Mouse (Mus musculus): Measurements from ENCODE around the gene Slc35f6. TPM values are rescaled to one million over a fixed set of nuclear protein-coding genes. Genes with fewer than 3 reads are reported as not detected.
"Not testable (repeated sequence)": the region's sequence is repeated elsewhere in the genome, so short reads cannot be mapped to it uniquely, and the experiment has no call there.

Gene Slc35f6
- total RNA-seq, 2 experiments from 2014 or later = 34.2 to 35.3 TPM

DNA sequence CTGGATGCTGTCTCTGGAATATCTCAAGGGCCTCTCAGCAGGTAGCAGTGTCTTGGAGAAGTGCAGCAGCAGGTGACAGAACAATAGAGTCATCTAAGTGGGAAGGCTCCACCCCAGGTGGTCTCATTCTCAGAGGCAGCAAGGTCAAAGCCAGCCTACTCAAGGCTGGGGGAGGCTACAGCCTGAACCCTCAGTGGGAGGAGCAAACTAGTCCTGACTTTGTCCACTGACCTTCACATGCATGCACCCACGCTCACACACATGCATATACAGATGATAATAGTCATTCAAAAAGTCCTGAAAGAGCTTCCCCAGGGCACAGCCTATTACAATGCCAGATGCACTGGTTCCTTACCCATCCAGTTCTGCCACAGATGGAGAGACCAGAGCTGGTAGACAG lies 12.5 kb downstream of the Slc35f6 start:
- no peak for DNase-seq

DNA sequence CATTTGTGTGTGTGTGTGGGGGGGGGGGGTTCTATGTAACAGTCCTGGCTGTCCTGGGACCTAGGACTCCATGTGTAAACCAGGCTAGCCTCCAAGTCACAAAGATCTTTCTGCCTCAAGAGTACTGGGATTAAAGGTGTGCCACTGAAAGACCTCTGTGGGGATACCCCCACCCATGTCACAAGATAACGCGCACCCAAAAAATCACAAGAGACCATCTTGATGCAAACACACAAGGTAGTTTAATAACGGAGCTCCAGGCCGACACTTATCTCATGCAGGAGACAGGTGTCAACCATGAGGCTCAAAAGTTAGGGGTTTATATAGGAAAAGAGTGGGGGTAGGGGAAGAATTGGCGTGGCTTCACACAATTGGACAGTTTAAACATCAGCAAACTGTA lies 13.1 kb downstream of the Slc35f6 start:
- no peak for DNase-seq

DNA sequence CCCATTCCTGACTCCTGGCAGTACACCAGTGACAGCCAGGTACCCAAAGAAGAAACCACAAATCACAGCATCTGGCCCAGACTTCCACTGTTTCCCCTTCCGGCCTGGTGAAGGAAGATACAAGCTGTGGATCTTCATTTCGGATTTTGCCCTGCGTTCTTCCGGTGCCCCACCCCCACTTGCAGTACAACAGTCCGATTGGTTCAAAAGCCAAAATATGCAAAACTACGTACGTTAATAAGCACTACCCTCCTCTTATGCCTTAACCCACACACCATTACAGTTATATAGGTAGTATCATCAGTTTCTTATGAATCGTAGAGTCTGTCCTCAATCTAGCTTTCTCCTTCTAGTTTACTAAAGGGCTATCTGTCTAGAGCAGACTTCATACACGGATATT lies 17.6 kb downstream of the Slc35f6 start:
- no peak for DNase-seq

DNA sequence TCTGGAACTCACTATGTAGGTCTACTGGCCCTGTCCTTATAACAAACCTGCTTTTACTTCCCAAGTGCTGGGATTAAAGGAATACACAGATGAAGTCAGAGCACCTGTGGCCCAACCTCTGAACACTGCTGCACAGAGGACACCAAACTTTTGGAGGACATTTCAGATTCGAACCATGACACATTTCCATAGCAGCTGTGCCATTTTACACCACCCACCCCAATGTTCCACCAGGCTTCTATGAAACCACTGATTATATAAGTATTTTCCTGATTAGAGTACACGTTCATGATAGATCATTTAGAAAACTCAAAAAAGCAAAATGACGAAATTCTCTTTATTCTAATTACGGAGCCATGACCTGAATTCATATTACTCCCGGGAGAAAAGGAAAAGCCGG lies 18.2 kb downstream of the Slc35f6 start:
- peak in 1 of 2 experiments; percentile 58 for DNase-seq

DNA sequence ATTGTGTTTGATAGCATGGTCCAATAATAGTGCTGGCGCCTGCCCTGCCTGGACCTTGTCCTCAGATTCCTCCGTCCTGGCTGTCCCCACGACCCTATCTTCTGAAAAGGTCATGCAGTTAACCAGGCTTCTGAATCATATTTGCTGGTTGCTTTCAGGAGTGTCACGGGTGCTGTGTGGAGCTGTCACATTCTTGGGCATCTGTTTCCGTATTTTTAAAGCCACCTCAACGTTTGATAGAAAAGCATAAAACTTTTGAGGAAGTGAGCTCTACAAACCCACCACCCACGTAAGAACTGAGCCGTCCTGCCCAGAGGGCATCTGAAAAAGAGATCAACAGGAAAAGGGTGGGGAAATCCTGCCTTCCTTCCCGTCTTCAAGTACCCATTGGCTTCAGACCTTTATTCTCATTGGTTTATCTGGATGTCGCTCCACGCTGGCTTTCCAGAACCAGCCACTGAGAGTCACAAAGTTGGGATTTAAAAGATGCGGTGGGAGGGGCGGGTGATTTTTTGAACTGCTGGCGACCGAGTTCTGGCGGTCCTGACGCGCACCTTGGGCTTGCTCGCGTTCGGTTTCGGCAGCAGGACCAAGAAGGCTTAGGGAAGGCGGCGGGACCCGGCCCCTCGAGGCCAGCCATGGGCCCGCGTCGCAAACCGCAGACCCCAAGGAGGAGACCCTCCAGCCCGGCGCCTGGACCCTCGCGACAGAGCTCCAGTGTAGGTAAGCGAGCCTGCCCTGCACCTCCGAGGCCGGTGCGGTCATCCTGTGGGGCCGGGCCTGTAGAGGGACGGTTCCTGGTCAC lies 18.9 kb downstream of the Slc35f6 start, which contains the start of gene Cenpa:
Cenpa (plus strand) TSS at position 387 of the 805 bp plus-strand sequence.
- DNase-seq = peak; percentile 83 to 84

DNA sequence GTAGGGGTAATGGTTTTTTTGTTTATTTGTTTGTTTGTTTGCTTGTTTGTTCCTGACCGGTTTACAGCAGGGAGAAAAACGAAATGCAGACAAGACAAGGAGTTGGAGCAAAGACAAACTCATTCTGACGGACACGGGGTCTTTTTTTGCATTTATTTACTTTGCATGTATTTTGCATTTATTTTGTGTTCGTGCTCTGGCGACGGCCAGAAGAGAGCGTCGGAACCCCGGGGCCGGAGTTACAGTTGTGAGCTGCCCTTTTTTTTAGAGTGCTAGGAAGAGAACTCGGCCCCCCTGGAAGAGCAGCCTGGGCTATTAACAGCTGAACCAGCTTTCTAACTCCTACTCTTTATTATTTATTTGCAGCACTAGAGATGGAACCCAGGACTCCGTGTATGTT lies 19.5 kb downstream of the Slc35f6 start:
- DNase-seq = no peak

DNA sequence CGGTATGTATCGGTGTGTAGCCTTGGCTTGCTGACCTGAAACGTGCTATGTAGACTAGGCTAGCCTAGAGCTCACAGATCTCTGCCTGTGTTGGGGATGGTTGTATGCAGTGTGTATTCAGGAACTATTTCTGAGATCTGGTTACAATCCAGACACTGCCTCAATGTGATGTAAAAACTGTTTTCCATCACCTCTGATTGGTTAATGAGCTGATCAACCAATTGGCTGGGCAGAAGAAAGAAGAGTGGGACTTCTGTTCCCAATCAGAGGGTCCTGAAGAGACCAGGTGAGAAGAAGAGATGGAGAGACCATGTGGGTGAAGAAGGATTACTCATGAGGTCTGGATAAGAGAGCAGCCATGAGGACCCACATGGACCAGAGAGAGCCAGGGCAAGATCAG lies 20.0 kb downstream of the Slc35f6 start:
- no peak for DNase-seq

DNA sequence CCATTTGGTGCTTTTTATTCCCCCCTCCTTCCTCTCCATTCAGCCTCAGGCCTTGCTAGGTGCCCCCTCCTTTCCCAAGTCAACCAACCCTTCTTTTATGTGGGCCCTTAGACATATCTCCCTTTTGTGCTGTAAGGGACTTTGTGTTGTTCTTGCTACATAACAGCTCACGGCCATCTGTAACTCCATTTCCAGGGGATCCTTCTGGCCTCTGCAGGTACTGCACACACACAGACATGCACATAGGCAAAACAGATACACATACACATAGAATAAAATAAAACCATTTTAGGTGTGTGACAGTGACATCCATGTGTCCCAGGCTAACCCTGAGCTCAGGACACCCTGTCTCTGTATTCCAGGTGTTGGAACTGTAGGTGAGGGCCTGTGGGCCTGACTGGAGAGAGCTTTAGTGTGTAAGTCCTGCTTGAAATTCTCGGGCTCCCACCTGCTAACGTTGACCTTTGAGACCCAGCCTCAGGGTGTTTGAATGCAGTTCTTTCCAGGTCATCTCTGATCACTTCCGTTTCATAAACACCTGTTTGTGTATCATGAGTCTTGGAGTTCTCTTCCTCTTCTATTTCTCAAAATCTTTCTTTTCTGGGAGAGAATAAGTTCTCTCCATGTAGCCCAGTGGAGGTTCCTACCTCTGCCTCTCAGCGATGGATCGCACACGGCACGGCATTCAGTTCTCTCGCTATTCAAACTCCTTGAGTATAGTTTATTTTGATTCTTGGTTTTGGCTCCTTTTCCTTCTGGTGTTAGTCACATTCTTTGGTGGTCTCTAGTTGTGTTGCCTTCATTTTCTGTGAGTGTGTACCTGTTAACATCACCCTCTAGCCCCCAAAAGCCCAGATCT lies 21.1 kb downstream of the Slc35f6 start:
- DNase-seq = no peak

DNA sequence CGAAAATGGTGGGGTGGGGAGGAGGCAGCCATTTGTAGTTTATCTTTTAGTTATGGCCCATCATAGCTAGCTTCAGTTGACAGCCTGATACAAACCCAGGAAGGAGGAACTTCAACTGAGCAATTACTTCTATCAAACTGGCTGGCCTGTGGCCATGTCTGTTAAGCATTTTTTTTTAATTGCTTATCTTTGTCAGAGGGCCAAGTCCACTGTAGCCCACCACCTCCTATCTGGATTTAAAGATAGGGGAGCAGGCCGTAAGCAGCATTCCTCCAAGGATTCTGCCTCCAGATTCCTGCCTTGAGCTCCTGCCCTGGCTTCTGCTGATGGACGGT lies 21.7 kb downstream of the Slc35f6 start:
- no peak for DNase-seq

DNA sequence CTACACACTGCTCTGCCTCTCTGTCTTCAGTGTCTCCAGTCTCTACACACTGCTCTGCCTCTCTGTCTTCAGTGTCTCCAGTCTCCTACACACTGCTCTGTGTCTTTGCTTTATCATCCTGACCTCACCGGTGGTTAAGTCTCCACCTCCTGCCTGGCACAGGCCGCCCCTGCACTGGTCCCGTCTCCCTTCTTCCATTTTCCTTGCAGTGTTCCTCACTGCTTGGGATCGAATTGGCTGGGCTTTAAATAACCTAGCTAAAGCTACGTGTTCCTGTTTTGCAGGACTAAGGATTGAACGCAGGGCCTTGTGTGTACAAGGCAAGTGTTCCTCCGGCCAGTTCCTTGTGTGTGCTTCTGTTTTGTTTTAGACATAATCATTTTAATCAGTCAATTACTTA lies 22.4 kb downstream of the Slc35f6 start:
- no peak for DNase-seq

DNA sequence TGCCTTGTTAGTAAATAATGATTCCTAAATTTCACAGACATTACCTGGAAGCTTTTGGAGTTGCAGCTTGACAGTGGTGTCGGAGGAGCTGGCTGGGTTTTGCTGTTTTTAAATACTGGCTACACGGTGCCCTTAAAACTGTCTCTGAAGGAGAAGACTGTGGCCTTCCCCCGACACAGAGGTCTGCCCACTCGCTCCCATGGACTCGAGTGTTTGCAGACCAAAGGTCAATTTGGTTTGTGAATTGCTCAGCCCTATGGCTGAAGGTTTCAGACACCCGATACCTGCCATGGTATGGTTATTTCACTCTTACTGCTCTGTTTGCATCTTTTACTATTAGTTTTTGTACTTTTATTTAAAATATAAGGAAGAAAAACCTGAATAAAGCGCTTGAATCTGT lies 26.3 kb downstream of the Slc35f6 start:
- no peak for DNase-seq

DNA sequence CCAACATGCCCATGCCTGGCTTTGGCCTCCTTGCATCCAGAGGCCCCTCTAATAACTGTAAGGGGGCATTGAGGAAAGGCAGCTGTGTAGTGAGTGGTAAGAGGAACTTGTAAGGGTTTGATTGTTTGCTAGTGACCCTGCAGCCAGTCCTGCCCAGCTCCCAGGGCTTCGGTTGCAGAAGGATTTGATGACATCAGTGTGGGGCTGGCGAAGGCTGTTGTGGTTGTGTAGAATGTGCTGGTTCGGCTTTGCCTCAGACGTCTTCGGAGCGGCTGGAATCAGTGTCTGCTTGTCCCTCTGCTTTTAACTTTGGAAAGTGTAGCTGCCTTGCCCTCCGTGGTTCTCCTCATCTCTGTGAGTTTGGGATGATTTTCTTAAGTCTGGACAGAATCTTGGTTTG lies 29.1 kb downstream of the Slc35f6 start:
- no peak for DNase-seq

DNA sequence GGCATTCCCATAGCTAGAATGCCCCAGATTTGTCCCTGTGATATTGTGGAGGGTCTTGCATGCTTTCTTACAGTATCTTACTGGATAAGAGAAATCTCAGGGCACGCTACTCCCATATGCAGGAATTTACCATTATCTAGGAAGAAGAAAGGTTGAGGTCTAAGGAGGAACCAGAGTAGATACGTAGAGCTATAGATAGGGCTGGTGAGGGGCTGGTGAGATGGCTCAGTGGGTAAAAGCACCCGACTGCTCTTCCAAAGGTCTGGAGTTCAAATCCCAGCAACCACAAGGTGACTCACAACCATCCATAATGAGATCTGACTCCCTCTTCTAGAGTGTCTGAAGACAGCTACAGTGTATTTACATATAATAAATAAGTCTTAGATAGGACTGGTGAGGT lies 30.3 kb downstream of the Slc35f6 start:
- not testable (repeated sequence) for DNase-seq

DNA sequence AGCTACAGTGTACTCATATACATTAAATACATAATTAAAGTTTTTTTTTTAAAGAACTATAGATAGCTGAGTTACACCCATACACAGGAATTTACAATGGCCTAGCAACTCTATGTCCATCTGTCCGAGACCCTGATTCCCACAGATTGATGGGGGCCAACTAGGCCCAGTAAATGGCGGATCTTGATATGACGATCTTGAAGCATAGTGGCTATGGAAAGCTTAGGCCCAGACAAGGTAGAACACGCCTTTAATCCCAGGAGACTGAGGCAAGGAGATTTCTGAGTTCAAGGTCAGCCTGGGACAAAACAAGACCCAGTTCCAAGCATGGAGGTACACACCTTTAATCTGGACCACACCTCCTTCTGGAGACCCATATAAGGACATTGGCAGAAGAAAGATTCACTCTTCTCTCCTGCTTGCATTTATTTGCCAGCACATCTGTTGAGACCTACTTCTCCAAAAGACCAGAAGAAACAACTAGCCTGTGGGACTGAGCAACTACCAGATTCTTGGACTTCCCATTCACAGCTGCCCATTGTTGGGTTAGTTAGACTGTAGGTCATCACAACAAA lies 31.1 kb downstream of the Slc35f6 start:
- DNase-seq = no peak

DNA sequence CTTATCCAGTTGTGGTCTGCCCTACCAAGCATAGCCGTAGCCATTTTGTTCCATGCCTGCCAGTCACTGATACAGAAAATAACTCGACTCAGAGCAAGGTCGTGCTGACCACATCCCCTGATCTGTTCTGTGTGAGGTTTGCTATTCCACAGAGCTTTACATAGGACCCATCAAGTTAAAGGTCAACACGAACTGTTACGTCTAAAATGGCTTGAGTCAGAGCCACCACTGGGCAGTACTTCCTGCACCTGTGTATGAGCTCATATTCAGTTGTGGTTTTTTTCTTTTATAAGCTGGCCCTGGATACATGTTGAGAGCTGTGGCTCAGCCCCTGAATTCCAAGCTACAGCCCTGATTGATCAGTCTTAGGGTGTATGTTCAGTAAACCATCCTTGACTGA lies 31.9 kb downstream of the Slc35f6 start:
- DNase-seq = no peak

DNA sequence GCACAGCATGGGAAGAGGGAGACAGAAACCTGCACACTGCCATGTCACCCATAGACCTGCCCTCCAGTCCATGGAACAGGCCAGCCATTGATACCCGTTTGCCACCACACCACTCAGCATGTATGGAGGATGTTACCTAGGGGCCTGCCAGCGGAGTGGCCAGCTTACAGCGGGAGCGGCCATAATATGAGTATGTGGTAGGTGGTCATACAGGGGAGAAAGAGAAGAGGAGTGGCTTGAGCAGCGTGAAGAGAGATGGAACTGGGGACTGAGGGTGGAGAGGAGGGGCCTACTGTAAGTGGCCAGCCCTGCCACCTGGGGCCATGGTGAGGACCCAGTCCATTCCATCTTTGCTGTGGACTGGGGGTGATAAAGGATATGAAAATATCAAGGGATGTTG lies 34.2 kb downstream of the Slc35f6 start:
- no peak for DNase-seq

DNA sequence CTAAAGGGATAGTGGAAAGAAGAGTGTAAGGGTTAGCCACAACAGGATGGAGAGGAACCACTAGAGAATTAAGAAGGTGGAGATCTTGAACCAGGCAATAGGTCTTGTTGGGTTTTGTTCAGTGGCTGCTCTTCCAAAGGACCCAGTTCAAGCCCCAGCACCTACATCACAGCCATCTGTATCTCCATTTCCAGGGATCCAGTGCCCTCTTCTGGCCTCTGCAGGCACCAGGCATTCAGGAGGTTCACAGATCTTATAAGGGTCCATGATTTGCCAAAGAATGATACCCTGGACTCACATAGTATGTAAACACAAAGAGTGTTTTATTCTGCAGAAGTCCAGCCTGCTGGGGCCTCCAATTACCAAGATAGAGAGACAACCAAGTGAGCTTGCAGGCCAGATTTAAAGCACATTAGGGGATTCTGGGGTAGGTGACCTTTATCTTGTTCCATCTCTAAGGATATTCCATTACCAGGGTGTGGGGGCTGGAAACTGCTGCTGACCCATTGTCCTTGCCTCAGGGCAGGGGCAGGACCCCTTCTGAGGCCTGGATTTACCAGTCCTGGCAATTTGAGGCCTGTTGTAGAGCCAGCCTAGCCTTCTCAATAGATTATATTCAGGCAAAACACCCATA lies 35.4 kb downstream of the Slc35f6 start:
- DNase-seq = no peak

DNA sequence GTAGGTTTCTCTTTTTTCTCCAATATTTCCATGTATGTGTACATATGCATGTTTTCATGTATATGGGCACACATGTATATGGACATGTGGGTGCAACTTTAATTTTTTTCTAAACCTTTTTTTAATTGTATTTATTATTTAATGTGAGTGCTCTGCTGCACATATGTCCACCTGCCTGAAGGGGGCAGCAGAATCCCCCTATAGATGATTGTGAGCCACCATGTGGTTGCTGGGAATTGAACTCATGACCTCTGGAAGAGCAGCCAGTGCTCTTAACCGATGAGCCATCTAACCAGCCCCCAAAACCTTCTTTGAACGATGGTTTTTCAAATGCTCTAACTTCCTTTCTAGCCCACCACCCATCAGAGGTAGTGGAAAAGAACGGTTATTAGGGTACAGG lies 36.3 kb downstream of the Slc35f6 start:
- no peak for DNase-seq

DNA sequence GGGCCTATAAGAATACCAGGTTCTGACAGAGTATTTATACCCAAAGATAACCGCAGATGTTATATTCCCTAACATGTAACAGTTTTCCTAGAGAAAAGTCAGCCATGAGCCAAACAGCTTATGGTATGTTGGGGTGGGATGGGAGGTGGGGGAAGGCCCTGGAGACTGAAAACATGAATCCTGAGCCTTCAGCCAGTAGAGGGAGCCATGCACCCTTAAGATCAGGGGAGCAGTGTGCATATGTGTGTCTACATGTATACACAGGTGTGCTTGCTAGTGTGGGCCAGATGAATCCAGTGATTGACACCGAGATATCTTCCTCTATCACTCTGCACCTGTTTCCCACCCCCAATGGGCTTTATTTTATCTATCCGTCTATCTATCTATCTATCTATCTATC lies 39.0 kb downstream of the Slc35f6 start:
- DNase-seq = peak in 1 of 2 experiments; percentile 31

DNA sequence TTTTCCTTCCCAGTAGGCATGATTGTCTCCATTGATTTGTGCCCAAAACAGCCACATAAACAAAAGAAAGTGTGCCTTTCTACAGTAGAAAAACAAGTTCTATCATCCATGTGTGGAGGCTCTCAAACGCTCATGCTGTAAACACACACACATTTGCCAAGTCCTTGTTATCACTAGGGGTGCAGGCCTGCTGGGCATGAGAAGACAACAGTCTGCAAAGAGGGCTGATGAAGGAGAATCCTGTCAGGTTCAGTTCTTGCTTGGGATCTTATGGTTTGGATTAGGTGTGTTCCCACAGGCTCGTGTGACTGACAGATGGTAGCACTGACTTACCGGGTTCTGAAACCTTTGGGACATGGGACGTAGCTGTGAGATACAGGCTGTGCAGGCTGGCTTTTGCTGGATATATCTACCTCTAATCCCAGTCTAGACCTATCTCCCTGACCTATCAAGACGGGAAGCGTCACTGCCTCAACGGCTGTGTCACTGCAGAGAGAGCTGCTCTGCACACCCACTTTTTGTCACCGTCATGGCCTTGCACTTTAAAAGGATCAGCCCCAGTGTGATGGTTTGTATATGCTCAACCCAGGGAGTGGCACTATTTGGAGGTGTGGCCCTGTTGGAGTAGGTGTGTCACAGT lies 52.7 kb downstream of the Slc35f6 start:
- DNase-seq = no peak

DNA sequence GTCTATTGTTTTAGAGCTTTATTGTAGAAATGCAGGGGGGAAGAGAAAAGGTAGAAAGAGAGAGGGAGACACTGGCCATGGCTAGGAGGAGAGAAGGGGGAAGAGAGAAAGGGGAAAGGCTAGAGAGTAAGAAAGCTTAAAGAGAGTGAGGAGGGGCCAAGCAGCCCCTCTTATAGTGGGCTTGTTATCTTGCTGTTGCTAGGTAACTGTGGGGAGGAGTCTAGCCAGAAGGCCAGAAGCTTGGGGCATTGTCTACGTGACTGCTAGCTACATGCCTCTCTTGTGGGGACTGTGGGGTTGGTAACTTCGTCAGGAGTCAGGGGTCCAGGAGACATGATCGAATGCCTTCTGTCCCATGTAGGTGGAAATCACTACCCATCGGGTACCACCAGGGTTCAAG lies 53.6 kb downstream of the Slc35f6 start:
- DNase-seq = not testable (repeated sequence)

DNA sequence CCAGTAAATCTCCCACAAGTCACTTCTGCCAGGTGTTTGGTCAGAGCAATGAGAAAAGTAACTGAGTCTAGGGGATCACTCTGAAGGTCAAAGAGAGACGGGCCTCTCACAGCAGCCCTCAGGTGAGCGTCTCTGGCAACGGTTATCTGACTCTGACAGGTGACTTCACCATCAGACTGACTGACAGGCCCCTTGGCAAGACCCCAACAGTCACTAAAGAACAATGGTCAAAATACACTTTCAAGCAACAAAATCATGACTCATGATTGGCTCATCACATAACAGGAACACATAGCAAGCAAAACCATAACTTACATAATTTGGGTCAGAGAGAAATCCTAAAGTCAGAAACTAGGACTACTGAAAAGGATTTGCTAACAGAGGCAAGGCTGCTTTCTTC lies 54.1 kb downstream of the Slc35f6 start:
- DNase-seq = no peak
